Mouse (Mus musculus) kidney, postnatal 25 days (tissue): Measurements from ENCODE around the gene Taf1a.

ENCODE experiments used
- DNase-seq, 2 experiments: peaks; one replicate each; pipeline ENCODE4 v3.0.0; 2021; ENCODE audit warnings: mixed read lengths in 2 of 2

Taf1a gene

DNA sequence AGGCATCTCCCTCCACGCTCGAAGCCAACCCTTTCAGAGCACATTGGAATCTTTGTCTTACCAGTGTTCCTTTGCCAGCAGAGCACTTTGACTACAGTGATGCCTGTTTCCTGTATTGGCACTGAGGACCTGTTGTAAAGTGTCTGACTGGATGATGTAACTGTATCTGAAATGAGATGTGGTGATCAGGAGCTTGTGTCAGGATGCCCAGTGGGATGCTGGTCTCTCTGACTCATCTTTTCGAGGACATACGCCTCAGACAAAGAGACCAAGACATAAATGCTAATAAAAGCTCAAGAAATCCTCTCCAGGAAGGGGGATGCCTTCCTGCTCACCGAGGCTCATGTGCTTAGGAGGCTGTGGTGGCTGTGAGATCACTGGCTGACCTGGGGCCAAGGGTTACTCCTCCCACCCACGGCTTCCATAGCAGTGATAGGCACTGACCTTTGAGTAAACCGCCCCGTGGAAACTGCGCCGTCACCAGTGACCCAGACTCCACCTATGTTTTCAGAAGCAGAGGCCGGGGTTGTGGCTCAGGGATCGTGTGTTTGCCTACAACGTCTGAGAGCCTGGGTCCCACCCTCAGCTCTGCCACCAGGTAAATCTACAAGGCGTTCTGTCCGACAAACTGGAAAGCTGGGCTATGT lies 25.4 kb downstream of the Taf1a start:
- no peak for DNase-seq

DNA sequence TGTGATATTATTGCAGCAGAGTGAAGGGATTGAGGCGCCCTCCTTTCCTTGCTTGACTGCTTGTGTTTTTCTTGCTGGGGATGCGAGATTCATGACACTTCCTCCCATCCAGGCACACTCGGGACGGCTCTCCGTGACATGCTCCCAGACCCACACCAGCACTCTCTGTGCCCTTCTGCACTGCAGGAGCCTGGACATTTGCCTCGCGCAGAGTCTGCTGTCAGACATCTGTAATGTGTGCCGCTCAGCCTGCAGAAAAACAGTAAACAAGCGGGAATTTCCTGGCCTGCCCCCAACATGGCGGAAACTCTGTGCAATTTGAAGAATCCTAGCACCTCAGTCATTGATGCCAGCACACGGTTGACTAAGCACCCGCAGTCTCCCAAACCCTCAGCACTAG lies 29.1 kb downstream of the Taf1a start, which contains the start of gene Hhipl2:
TSS of gene Hhipl2 (plus strand) at position 343 of the 400 bp plus-strand sequence.
- DNase-seq = no peak

DNA sequence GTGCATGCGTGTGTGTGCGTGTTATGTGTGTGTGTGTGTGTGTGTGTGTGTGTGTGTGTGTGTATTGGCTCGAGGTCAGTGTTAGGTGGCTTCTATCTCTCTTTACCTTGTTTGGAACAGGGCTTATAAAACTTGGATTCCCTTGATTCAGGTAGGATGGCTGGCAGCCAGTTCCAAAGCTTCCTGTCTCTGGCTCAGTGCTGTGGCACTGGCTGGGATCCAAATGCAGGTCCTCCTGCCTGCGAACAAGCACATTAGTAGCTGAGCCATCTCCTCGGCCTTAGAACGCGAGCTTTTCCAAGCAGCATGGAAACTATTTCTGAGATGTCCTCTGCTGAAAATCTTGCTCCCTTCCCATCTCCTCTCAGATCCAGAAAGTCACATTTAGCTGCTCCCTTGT lies 31.0 kb downstream of the Taf1a start:
- peak in 1 of 2 experiments; percentile 12 for DNase-seq

DNA sequence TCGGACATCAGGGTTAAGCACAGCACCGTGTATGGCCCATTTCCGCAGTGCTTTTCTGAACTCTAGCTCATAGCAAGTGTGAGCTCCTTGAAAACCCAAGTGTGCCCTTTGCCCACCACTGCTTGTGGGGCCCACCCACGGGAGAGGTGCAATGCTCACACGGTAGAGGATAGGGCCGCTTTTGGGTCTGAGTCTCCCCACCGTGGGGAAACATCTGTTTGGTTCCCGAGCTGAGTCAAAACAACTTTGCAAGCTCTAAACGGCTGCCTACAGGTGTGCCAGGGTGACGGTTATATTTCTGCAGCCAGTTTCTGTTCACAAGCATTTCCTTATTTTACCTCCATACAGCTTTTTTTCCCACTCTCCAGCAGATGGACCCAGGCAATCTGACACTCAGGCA lies 31.5 kb downstream of the Taf1a start:
- no peak for DNase-seq

DNA sequence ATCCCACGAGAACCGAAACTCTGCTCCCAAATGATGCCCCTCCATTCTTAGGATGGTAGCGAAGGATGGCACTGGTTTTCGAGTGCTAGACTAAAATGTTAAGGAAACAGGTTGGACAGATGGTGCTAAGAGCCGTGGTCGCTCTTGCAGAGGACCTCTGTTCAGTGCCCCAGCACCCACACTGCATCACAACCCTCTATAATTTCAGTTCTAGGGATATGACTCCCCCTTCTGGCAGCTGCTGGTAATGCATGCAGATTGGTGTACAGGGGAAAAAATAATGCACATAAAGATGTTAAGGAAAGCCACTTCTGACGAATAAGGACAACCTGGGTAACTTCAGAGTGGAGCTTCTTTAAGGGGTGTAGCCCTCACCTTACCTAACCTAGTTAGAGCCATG lies 35.3 kb downstream of the Taf1a start:
- no peak for DNase-seq

DNA sequence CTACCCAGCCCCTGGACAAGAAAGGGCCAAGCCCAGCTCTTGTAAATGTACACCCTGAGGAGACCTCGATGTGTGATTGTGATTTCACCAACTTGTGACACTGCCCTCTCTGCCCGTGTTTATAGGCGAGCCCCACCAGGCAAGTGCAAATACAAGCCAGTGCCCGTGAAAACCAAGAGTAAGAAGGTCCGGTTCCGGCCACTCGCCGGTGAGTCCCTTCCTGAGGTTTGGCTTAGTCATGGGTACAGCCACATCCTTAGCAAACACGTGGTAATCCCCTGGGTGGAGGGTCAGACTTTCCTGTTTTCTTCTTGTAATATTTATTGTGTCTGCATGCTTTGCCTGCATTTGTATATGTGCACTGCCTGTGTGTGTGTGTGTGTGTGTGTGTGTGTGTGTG lies 46.1 kb downstream of the Taf1a start:
- DNase-seq = no peak

DNA sequence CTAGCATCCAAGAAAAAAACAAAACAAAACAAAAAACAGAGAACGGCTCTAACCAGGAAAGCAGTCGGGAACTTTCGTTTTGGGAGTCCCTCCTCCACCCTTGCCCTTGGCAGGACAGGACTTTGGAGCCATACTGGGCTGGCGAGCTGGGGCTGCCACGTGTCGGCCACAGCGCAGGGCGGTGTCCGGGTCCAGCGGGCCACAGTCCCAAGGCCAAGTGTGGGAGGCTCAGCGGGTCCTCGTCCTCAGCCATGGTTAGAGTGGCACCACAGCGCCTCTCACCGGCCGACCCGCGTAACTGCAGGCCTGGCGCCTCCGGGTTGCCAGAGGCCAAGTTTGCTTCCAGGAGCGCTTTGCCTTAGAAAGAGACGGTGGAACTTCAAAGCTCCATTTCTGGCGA lies 50.3 kb downstream of the Taf1a start:
- DNase-seq = peak; percentile 86 to 93

DNA sequence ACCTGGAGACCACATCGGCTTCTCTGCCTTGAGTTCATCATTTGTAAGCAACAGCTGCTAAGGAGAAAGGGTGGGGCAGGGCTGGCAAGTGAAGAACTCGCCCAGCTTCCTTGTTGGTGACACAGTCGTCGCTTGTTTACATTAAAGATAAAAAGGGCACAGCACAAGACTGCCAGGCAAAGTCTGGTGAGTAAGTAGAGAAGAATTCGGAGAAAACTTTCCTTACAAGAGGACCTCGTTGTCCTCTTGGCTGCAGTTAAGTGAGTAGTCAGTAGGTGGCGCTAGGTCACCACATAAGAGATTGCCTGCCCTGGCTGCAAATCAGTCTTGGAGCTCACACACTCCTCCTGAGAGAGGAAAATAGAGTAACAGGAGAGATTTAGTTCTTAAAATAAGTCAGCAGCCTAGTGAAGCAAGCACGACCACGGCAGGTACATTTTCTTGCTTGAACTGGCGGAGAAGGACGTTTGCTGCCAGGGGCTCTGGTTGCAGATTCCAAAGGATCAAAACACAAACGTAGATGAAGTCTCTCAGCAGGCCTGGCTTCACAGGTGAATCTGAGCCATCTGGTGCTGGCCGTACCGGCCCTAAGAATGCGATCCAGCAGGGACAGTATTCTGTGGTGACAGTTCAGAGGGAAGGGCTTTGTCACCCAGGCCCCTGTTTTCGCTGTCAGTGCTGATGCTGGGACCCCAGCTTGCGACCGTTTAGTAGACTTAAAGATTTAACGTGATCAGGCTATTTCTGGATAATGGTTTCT lies 53.4 kb downstream of the Taf1a start:
- DNase-seq = peak; percentile 76 to 89

DNA sequence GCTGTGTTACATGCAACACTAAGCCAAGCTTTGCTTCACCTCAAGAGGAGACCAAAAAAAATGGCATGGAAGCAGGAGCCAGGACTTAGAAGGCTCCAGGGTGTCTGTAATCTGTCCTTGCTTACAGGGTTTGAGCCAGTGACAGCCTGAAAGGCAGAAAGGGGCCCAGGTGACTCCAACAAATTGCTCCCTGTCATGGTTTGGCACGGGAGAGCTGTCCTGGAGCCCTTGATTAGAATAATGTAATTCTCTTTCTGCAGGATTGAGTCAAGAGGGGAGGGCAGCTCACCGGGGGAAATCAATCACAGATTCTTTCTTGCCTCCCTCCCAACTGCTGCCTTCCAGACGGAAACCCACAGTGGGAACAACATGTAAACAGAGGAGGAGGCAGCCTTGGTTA lies 64.3 kb downstream of the Taf1a start:
- DNase-seq = no peak
